Mouse (Mus musculus) layer of hippocampus, postnatal 10 days (tissue): ENCODE measurements around the gene Fbxl21. TPM values are rescaled to one million over a fixed set of nuclear protein-coding genes. Genes with fewer than 3 reads are reported as not detected.

ENCODE experiments used
- DNase-seq, 2 experiments: peaks; one replicate each; pipeline ENCODE4 v3.0.0; 2021; ENCODE audit warnings: low spot score in 2 of 2
- long read RNA-seq: library from polyadenylated mRNA; stranded (forward); transcript quantifications from one replicate; pipeline ENCODE4 v2.0.0, GENCODE M21; 2023
- total RNA-seq, 2 experiments: library from RNA; stranded (reverse); gene quantifications; 2 replicates each; pipeline ENCODE4 v1.2.3; 2021

Fbxl21 gene
- total RNA-seq, result 1 to 10 TPM; 3.6 to 5.5 TPM
- long read RNA-seq, partial matches to known transcripts, result 0 of 2 reads
- long read RNA-seq, other reads (novel, unspliced or antisense), result 0 of 2 reads

- peak; percentile 79 to 88 for DNase-seq
These were observed at the start of gene Fbxl21 for GRCm38 (mm10) chr13:56522081-56522820. Fbxl21 (plus strand) TSS chr13:56522472.

- DNase-seq, result no peak
These were observed 49.6 kb upstream of the Fbxl21 start for GRCm38 (mm10) chr13:56472661-56473060.

- DNase-seq, result peak; percentile 56 to 58
These were observed 46.9 kb upstream of the Fbxl21 start for GRCm38 (mm10) chr13:56475363-56475762.

- DNase-seq, result no peak
These were observed 45.5 kb upstream of the Fbxl21 start for GRCm38 (mm10) chr13:56476790-56477189.

- DNase-seq, result peak; percentile 44 to 63
These were observed 45.0 kb upstream of the Fbxl21 start for GRCm38 (mm10) chr13:56477271-56477670.

- no peak for DNase-seq
These were observed 44.2 kb upstream of the Fbxl21 start for GRCm38 (mm10) chr13:56478027-56478426.

- DNase-seq, result no peak
These were observed 40.1 kb upstream of the Fbxl21 start, which contains the start of gene Il9 for GRCm38 (mm10) chr13:56482146-56482545. Il9 (minus strand) TSS chr13:56482246.

GRCm38 (mm10) chr13:56488012-56488411, 34.3 kb upstream of the Fbxl21 start:
- no peak for DNase-seq

- no peak for DNase-seq
These were observed 27.8 kb upstream of the Fbxl21 start for GRCm38 (mm10) chr13:56494440-56494839.

GRCm38 (mm10) chr13:56500132-56500531, 22.1 kb upstream of the Fbxl21 start:
- no peak for DNase-seq

- no peak for DNase-seq
These were observed 21.6 kb upstream of the Fbxl21 start for GRCm38 (mm10) chr13:56500636-56501035.

GRCm38 (mm10) chr13:56501866-56502420, 20.3 kb upstream of the Fbxl21 start:
- DNase-seq, result no peak

GRCm38 (mm10) chr13:56506871-56507496, 15.3 kb upstream of the Fbxl21 start:
- DNase-seq, result no peak

GRCm38 (mm10) chr13:56509796-56510195, 12.5 kb upstream of the Fbxl21 start:
- no peak for DNase-seq

GRCm38 (mm10) chr13:56513595-56513994, 8.7 kb upstream of the Fbxl21 start:
- DNase-seq, result no peak

GRCm38 (mm10) chr13:56516311-56516710, 6.0 kb upstream of the Fbxl21 start:
- no peak for DNase-seq

GRCm38 (mm10) chr13:56516816-56517215, 5.5 kb upstream of the Fbxl21 start:
- no peak for DNase-seq

- DNase-seq, result no peak
These were observed 522 bp downstream of the Fbxl21 start for GRCm38 (mm10) chr13:56522821-56523167.

- DNase-seq, result no peak
These were observed 4.6 kb downstream of the Fbxl21 start for GRCm38 (mm10) chr13:56526871-56527270.

GRCm38 (mm10) chr13:56527846-56528245, 5.6 kb downstream of the Fbxl21 start:
- DNase-seq, result no peak

GRCm38 (mm10) chr13:56528281-56528680, 6.0 kb downstream of the Fbxl21 start:
- DNase-seq, result no peak

GRCm38 (mm10) chr13:56529031-56529430, 6.8 kb downstream of the Fbxl21 start:
- no peak for DNase-seq
